In the genomic region with DNA sequence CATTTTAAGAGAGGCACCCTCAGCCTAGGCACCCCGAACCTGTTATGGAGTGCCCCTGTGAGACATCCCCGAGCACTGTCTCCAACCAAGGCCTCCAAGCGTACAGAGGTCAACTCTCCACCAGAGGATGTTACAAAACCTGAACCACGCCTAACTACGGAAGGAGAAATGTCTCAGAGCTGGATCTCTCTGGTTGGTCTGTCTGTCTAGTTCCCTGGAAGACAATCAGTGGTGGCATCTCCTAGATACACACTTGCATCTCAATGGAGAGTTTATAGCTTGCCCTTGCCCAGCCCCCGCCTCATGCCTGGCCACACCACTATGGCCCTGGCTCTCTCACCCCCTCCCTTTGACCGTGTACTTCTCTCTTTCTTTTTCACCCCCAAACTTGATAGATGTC, we compare ENCODE assay signal across 13 mouse cellular contexts.
"Had no signal": no experiment of that assay in that cellular context is flagged by ENCODE, and none has a peak within 500 bp of the region (broad histone marks: within the 10 kb centered on the region; RNA-seq: fewer than 3 reads in every experiment).

No protein-coding gene starts in this region.

- H3K36me3 ChIP-seq: kidney, embryonic 15.5 days; liver, embryonic 13.5 days had no signal

- H3K27me3 ChIP-seq: liver, embryonic 13.5 days had no signal

- H3K4me1 ChIP-seq: liver, embryonic 13.5 days had no signal

- H3K4me3 ChIP-seq: kidney, embryonic 15.5 days; left cerebral cortex, adult 2 months; liver, embryonic 13.5 days had no signal

- H3K27ac ChIP-seq: kidney, embryonic 15.5 days; left cerebral cortex, adult 2 months; liver, embryonic 13.5 days; macrophage had no signal

- H3K9me3 ChIP-seq: kidney, embryonic 15.5 days; liver, embryonic 13.5 days had no signal

- DNase-seq: kidney, adult 8-10 months; kidney, postnatal 10 days; kidney, postnatal 36 days; layer of hippocampus, postnatal 36 days; liver, embryonic 13.5 days; lung, adult 2 months; lung, postnatal 14 days; midbrain, embryonic 14.5 days; thymus, adult 18-20 months; thymus, postnatal 36 days had no signal
